Mouse (Mus musculus) ES-Bruce4 (cell line): ENCODE measurements around the gene Frmd4b. TPM values are rescaled to one million over a fixed set of nuclear protein-coding genes. Genes with fewer than 3 reads are reported as not detected.

Experiments used
- H3K27ac ChIP-seq: 2 replicates; pipeline ENCODE4 v1.5.1; 2012; ENCODE audit warnings: low read length, inconsistent platforms; ENCODE audit not compliant: insufficient read depth
- H3K27me3 ChIP-seq: 2 replicates; pipeline ENCODE4 v1.6.1; 2012; ENCODE audit warnings: mild to moderate bottlenecking, low read length, inconsistent platforms; ENCODE audit not compliant: control insufficient read depth, poor library complexity, insufficient read depth, severe bottlenecking
- H3K36me3 ChIP-seq: 2 replicates; pipeline ENCODE4 v1.6.1; 2012; ENCODE audit warnings: inconsistent platforms, mild to moderate bottlenecking, low read length, moderate library complexity; ENCODE audit not compliant: control insufficient read depth, poor library complexity, insufficient read depth, severe bottlenecking
- H3K4me1 ChIP-seq: one replicate; pipeline ENCODE4 v1.8.1; 2011; ENCODE audit warnings: low read length; ENCODE audit not compliant: control insufficient read depth, insufficient read depth
- H3K4me3 ChIP-seq: 2 replicates; pipeline ENCODE4 v1.5.1; 2011; ENCODE audit warnings: low read depth, mild to moderate bottlenecking, low read length
- H3K9ac ChIP-seq: 2 replicates; pipeline ENCODE4 v1.6.1; 2012; ENCODE audit warnings: low read depth, mild to moderate bottlenecking, inconsistent platforms; ENCODE audit not compliant: poor library complexity, severe bottlenecking
- H3K9me3 ChIP-seq: replicated peaks from 2 replicates; pipeline ENCODE4 v1.6.1; 2012; ENCODE audit warnings: mild to moderate bottlenecking, low read length, inconsistent platforms; ENCODE audit not compliant: control insufficient read depth, poor library complexity, insufficient read depth, severe bottlenecking
- CTCF ChIP-seq: IDR thresholded peaks from one replicate; pipeline ENCODE4 v1.8.1; 2011; ENCODE audit warnings: low read depth, low read length
- EP300 ChIP-seq: IDR thresholded peaks from 2 replicates; pipeline ENCODE4 v1.6.1; 2011; ENCODE audit warnings: low read depth, low read length; ENCODE audit not compliant: insufficient read depth
- POLR2A ChIP-seq: IDR thresholded peaks from one replicate; pipeline ENCODE4 v1.8.1; 2011; ENCODE audit warnings: low read length; ENCODE audit not compliant: insufficient read depth
- polyA plus RNA-seq: library from polyadenylated mRNA; stranded (reverse); fragments of >200 nt; gene quantifications from 2 replicates; pipeline ENCODE4 v1.2.4, GENCODE M21; 2011; ENCODE audit warnings: low read depth; ENCODE audit not compliant: missing spikeins, insufficient read depth, insufficient read length

Frmd4b gene
- polyA plus RNA-seq, 1 experiment: 27.8 TPM

DNA sequence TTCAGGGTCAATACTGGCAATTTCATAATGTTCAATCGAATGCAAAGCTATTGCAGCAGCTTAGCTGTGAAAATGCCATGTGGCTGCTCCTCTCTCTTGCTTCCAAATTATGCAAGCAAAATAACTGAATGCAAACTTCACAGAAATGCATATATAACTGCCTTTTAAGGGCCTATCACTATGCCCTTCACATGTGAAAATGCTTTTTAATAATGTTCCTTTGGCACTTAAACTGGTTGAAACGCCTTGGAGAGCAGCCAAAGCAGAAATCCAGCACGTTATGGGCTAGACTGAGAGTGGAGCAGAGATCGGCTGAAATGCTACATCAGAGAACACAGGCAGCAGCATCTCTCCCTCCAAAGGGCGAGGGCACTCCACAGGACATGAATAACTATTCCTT lies 4.9 kb upstream of the Frmd4b start:
- TF ChIP-seq CTCF (no peak), POLR2A (no peak), EP300 (no peak)
- H3K27ac ChIP-seq: no peak overlapping the region
- H3K9me3 ChIP-seq: no peaks in the 10 kb centered on the region
- H3K4me3 ChIP-seq: no peak overlapping the region
- H3K36me3 ChIP-seq: no peaks in the 10 kb centered on the region
- no peaks in the 10 kb centered on the region for H3K4me1 ChIP-seq
- H3K27me3 ChIP-seq: no peaks in the 10 kb centered on the region
- H3K9ac ChIP-seq: no peak overlapping the region

DNA sequence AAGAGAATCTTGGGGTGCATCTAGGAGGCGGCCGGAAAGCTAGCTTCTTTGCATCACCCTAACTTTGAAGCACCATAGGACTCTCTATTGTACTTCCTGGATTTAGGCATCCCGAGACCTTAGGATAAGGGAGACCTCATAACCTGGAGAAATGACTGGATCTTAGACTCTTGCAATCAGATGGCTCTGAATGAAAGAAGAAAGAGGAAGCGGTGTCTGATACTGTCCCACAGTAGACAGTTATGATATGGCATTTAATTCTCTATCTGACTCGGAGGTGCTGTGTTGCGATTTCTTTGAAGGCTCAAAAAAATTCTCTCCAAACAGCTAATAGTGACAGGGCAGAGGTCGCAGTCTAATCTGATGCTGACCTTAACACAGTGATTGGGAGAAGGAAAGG lies 433 bp upstream of the Frmd4b start:
- no peak overlapping the region for H3K27ac ChIP-seq
- H3K27me3 ChIP-seq: no peaks in the 10 kb centered on the region
- peak overlapping the region; percentile 44; the same call in 1 of the 2 replicates for H3K9ac ChIP-seq
- H3K4me1 ChIP-seq: no peaks in the 10 kb centered on the region
- no peaks in the 10 kb centered on the region for H3K9me3 ChIP-seq
- TF ChIP-seq CTCF (no peak), POLR2A (no peak), EP300 (no peak)
- no peaks in the 10 kb centered on the region for H3K36me3 ChIP-seq
- no peak overlapping the region for H3K4me3 ChIP-seq

DNA sequence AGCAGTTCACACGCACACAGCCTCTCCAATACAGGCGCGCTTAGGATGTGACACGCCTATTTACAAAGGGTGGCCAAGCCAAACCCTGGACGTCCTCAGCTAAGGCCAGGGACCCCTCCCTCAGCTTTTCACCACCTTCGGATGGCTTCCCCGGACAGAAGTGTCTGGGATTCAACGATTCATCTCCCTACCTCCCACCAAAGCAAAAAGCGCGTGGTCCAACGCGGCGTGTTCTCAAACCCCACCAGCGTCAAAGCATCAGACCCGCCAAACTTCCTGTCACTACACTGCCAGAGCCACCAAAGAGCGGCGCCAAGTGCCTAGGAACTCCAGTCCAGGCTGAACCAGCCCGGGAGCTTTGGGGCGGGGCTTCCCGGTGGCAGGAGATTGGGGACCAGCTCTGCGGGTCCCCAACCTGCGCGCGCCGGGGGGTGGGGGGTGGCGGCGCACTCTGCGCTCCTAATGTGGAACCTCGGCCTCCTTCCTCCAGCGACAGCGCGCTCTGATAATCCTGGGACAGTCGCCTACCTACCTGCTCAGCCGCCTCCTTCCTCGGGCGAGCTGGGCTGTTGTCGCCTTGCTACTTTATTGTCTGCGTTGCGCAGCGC lies 579 bp downstream of the Frmd4b start:
- Histone ChIP-seq H3K9me3 (no peaks in the 10 kb centered on the region), H3K4me1 (no peaks in the 10 kb centered on the region), H3K27me3 (no peaks in the 10 kb centered on the region), H3K9ac (peak overlapping the region; percentile 44), H3K36me3 (no peaks in the 10 kb centered on the region), H3K27ac (no peak overlapping the region), H3K4me3 (peak overlapping the region; percentile 70)
- no peak for TF ChIP-seq POLR2A
- TF ChIP-seq CTCF: peak; percentile 22

DNA sequence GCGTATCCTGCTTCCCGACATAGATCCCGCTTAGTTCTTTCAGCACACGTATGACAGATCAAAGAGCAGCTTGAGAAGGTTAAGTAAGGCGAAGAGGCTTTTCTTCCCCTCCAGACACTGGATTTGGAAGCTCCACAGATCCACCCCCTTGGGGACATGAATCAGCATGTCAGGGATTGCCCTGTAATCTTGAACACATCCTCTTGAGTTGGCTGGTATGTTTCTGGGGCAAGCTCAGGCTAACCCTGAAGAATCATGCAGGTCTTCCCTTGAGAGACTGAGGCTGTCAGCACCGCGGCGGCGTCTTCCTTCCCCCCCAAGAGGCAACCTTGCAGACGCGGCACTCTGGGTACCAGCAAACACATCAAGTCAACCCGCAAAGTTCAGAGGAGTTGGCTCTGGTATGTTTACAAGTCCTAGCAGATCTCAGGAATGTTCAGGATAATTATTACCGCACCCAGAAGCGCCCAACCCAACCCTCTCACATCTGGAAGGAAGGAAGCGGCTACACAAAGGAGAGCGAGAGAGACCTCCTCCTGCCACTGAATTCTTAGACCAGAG lies 1.4 kb downstream of the Frmd4b start:
- no peak for TF ChIP-seq CTCF
- no peak for TF ChIP-seq EP300
- TF ChIP-seq POLR2A: no peak
- Histone ChIP-seq H3K36me3 (no peaks in the 10 kb centered on the region), H3K4me3 (peak overlapping the region; percentile 52), H3K27ac (no peak overlapping the region), H3K9me3 (no peaks in the 10 kb centered on the region), H3K9ac (peak overlapping the region; percentile 44), H3K27me3 (no peaks in the 10 kb centered on the region), H3K4me1 (no peaks in the 10 kb centered on the region)

DNA sequence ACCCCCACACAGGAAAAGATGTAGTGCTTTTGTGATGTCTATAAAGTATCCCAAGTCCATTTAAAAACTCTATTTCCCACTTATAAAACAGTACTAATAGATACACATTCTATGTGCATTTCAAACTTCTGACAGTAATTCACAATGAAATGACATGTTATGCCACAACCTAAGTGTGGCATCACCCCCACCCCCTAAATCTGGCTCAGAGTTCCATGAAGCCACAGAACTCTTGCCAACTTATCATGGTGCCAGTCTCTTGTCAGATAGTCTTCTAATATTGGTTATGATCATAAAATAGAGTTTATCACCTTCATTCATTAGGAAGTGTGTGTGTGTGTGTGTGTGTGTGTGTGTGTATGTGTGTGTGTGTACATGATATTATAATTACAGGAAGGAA lies 3.2 kb downstream of the Frmd4b start:
- no peak overlapping the region for H3K9ac ChIP-seq
- no peaks in the 10 kb centered on the region for H3K27me3 ChIP-seq
- TF ChIP-seq EP300 (no peak), POLR2A (no peak), CTCF (no peak)
- H3K36me3 ChIP-seq: no peaks in the 10 kb centered on the region
- no peaks in the 10 kb centered on the region for H3K4me1 ChIP-seq
- H3K9me3 ChIP-seq: no peaks in the 10 kb centered on the region
- H3K4me3 ChIP-seq: no peak overlapping the region
- no peak overlapping the region for H3K27ac ChIP-seq

DNA sequence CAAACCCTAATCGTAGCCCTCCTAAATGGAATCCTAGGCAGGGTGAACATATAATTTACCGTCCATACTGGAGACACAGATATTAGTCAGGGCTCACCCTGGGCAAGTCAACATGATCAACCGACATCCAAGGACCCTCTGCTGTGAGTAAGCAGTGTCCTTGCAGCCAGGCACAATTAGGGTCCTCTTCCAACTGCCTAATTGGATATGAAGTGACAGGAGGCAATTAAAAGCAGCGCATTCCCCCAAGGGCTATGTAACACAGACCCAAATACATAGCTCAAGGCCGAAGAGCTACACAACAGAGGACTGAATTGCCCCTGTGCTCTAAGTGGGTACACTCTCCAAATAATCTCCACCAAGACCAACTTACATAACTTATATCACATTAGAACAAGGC lies 4.5 kb downstream of the Frmd4b start:
- Histone ChIP-seq H3K27ac (no peak overlapping the region), H3K27me3 (no peaks in the 10 kb centered on the region), H3K4me1 (no peaks in the 10 kb centered on the region), H3K9me3 (no peaks in the 10 kb centered on the region), H3K36me3 (no peaks in the 10 kb centered on the region), H3K4me3 (no peak overlapping the region), H3K9ac (no peak overlapping the region)
- TF ChIP-seq EP300 (no peak), CTCF (no peak), POLR2A (no peak)
